Mouse (Mus musculus): ENCODE measurements around the gene Hs3st3b1.

DNA sequence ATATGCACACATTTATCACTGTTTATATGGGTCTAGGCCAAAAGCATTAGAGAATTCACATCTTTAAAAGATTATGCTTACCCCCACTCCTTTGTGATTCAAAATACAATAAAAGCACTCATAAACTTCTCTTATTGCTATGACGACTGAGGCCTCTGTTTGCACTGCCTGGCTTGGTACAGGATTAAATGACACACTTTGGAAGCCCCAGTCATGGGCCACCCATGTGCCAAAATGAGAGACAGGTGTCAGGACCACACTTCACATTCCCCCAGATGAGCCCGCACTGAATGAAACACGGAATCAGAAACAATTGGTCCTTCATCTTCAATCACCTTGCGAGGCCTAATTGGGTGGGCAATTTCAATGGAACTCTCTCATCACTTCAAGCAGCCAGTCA lies 71.8 kb downstream of the Hs3st3b1 start:
- no peak for TF ChIP-seq REST (IDR thresholded peaks at IDR 0.05; ENCODE audit: insufficient read depth, insufficient read length)
- no peak for TF ChIP-seq MYOG (IDR thresholded peaks at IDR 0.05; ENCODE audit: control insufficient read depth in 1 of 3, insufficient read depth in 1 of 3, insufficient read length in 2 of 3, low read depth in 2 of 3)
- no peak for TF ChIP-seq MAX (IDR thresholded peaks at IDR 0.05; ENCODE audit: low read depth)
- no peak for TF ChIP-seq POLR2A (IDR thresholded peaks at IDR 0.05; ENCODE audit: insufficient read length, low read depth)
- TF ChIP-seq POLR2AphosphoS2 (IDR thresholded peaks at IDR 0.05; ENCODE audit: insufficient read length, low read depth) = no peak
- no peak for TF ChIP-seq CEBPB (IDR thresholded peaks at IDR 0.05; ENCODE audit: insufficient read depth, poor library complexity, severe bottlenecking)
